Mouse (Mus musculus): ENCODE data around the gene Krt25. TPM values are rescaled to one million over a fixed set of nuclear protein-coding genes. Genes with fewer than 3 reads are reported as not detected.
A peak's percentile ranks its signal among the peaks of the same experiment; 100 is the strongest.

Gene Krt25
- polyA plus RNA-seq, 1 experiment from 2014 or later, result not detected

GRCm38 (mm10) chr11:99333426-99333825 lies 10.7 kb upstream of the Krt25 start:
- WGBS, result 70% methylated on average over 13 of the region's 13 CpGs
- Histone ChIP-seq H3K4me3 (ENCODE audit: low read depth, low read length) (no peak overlapping the region), H3K27ac (ENCODE audit: low read depth, low read length) (no peak overlapping the region), H3K27me3 (ENCODE audit: control insufficient read depth, insufficient read depth, low read length) (no peaks in the 10 kb centered on the region), H3K4me1 (replicated peaks; ENCODE audit: control insufficient read depth, insufficient read depth, low read length) (no peaks in the 10 kb centered on the region), H3K9me3 (ENCODE audit: control insufficient read depth, low read length) (no peaks in the 10 kb centered on the region), H3K4me2 (replicated peaks; ENCODE audit: low read depth, low read length) (no peak overlapping the region), H3K9ac (ENCODE audit: low read depth, low read length) (no peak overlapping the region), H3K36me3 (ENCODE audit: control insufficient read depth, insufficient read depth, low read length) (no peaks in the 10 kb centered on the region)
- no peak for DNase-seq (ENCODE audit: low spot score)
- ATAC-seq (ENCODE audit: low FRiP score), result no peak

GRCm38 (mm10) chr11:99329655-99330054 lies 6.9 kb upstream of the Krt25 start:
- WGBS, result 74% methylated on average over 2 of the region's 2 CpGs

GRCm38 (mm10) chr11:99321094-99321493 lies 1.7 kb downstream of the Krt25 start:
- DNase-seq (ENCODE audit: low spot score) (no peak), ATAC-seq (ENCODE audit: low FRiP score) (no peak)
- 92% methylated on average over 14 of the region's 14 CpGs for WGBS
- Histone ChIP-seq H3K9me3 (ENCODE audit: control insufficient read depth, low read length) (no peaks in the 10 kb centered on the region), H3K4me1 (replicated peaks; ENCODE audit: control insufficient read depth, insufficient read depth, low read length) (no peaks in the 10 kb centered on the region), H3K4me3 (ENCODE audit: low read depth, low read length) (no peak overlapping the region), H3K27me3 (ENCODE audit: control insufficient read depth, insufficient read depth, low read length) (no peaks in the 10 kb centered on the region), H3K4me2 (replicated peaks; ENCODE audit: low read depth, low read length) (no peak overlapping the region), H3K9ac (ENCODE audit: low read depth, low read length) (no peak overlapping the region), H3K27ac (ENCODE audit: low read depth, low read length) (no peak overlapping the region), H3K36me3 (ENCODE audit: control insufficient read depth, insufficient read depth, low read length) (no peaks in the 10 kb centered on the region)

More at GRCm38 (mm10) chr11:99329655-99330054, 6.9 kb upstream of the Krt25 start:
- no peaks in the 10 kb centered on the region for H3K36me3 ChIP-seq (ENCODE audit: control insufficient read depth, insufficient read depth, low read length)
- no peaks in the 10 kb centered on the region for H3K27me3 ChIP-seq (ENCODE audit: control insufficient read depth, insufficient read depth, low read length)
- H3K4me1 ChIP-seq (replicated peaks; ENCODE audit: control insufficient read depth, insufficient read depth, low read length), result no peaks in the 10 kb centered on the region
- no peaks in the 10 kb centered on the region for H3K9me3 ChIP-seq (ENCODE audit: control insufficient read depth, low read length)
- no peak overlapping the region for H3K4me3 ChIP-seq (ENCODE audit: low read depth, low read length)
- H3K27ac ChIP-seq (ENCODE audit: low read depth, low read length), result no peak overlapping the region
- no peak for ATAC-seq (ENCODE audit: low FRiP score)
- no peak overlapping the region for H3K4me2 ChIP-seq (replicated peaks; ENCODE audit: low read depth, low read length)
- no peak for DNase-seq (ENCODE audit: low spot score)
- H3K9ac ChIP-seq (ENCODE audit: low read depth, low read length), result no peak overlapping the region

GRCm38 (mm10) chr11:99319127-99319526 lies 3.6 kb downstream of the Krt25 start:
- H3K4me3 ChIP-seq (ENCODE audit: low read depth, low read length), result no peak overlapping the region
- ATAC-seq (ENCODE audit: low FRiP score) (no peak), DNase-seq (ENCODE audit: low spot score) (no peak)
- H3K27me3 ChIP-seq (ENCODE audit: control insufficient read depth, insufficient read depth, low read length), result no peaks in the 10 kb centered on the region
- no peaks in the 10 kb centered on the region for H3K9me3 ChIP-seq (ENCODE audit: control insufficient read depth, low read length)
- no peak overlapping the region for H3K27ac ChIP-seq (ENCODE audit: low read depth, low read length)
- H3K9ac ChIP-seq (ENCODE audit: low read depth, low read length), result no peak overlapping the region
- 81% methylated on average over 9 of the region's 9 CpGs for WGBS
- no peak overlapping the region for H3K4me2 ChIP-seq (replicated peaks; ENCODE audit: low read depth, low read length)
- no peaks in the 10 kb centered on the region for H3K36me3 ChIP-seq (ENCODE audit: control insufficient read depth, insufficient read depth, low read length)
- no peaks in the 10 kb centered on the region for H3K4me1 ChIP-seq (replicated peaks; ENCODE audit: control insufficient read depth, insufficient read depth, low read length)

- no peak overlapping the region for H3K4me3 ChIP-seq (ENCODE audit: low read depth, low read length)
- no peaks in the 10 kb centered on the region for H3K36me3 ChIP-seq (ENCODE audit: control insufficient read depth, insufficient read depth, low read length)
- ATAC-seq (ENCODE audit: low FRiP score) (no peak), DNase-seq (ENCODE audit: low spot score) (no peak)
- WGBS, result 60% methylated on average over 8 of the region's 8 CpGs
- no peaks in the 10 kb centered on the region for H3K9me3 ChIP-seq (ENCODE audit: control insufficient read depth, low read length)
- no peak overlapping the region for H3K4me2 ChIP-seq (replicated peaks; ENCODE audit: low read depth, low read length)
- H3K4me1 ChIP-seq (replicated peaks; ENCODE audit: control insufficient read depth, insufficient read depth, low read length), result no peaks in the 10 kb centered on the region
- H3K9ac ChIP-seq (ENCODE audit: low read depth, low read length), result no peak overlapping the region
- no peak overlapping the region for H3K27ac ChIP-seq (ENCODE audit: low read depth, low read length)
- H3K27me3 ChIP-seq (ENCODE audit: control insufficient read depth, insufficient read depth, low read length), result no peaks in the 10 kb centered on the region
Measured at GRCm38 (mm10) chr11:99316543-99316942, 6.2 kb downstream of the Krt25 start.

- Histone ChIP-seq H3K4me3 (ENCODE audit: low read depth, low read length) (no peak overlapping the region), H3K27me3 (ENCODE audit: control insufficient read depth, insufficient read depth, low read length) (no peaks in the 10 kb centered on the region), H3K9ac (ENCODE audit: low read depth, low read length) (no peak overlapping the region), H3K36me3 (ENCODE audit: control insufficient read depth, insufficient read depth, low read length) (no peaks in the 10 kb centered on the region), H3K9me3 (ENCODE audit: control insufficient read depth, low read length) (no peaks in the 10 kb centered on the region), H3K4me2 (replicated peaks; ENCODE audit: low read depth, low read length) (no peak overlapping the region), H3K27ac (ENCODE audit: low read depth, low read length) (no peak overlapping the region), H3K4me1 (replicated peaks; ENCODE audit: control insufficient read depth, insufficient read depth, low read length) (no peaks in the 10 kb centered on the region)
- ATAC-seq (ENCODE audit: low FRiP score), result no peak
- DNase-seq (ENCODE audit: low spot score), result no peak
- WGBS, result 80% methylated on average over 2 of the region's 2 CpGs
Measured at GRCm38 (mm10) chr11:99314594-99314993, 8.2 kb downstream of the Krt25 start.

GRCm38 (mm10) chr11:99310882-99311281 lies 11.9 kb downstream of the Krt25 start:
- WGBS, result 96% methylated on average over 1 of the region's 1 CpGs
- Histone ChIP-seq H3K4me2 (replicated peaks; ENCODE audit: low read depth, low read length) (no peak overlapping the region), H3K4me1 (replicated peaks; ENCODE audit: control insufficient read depth, insufficient read depth, low read length) (no peaks in the 10 kb centered on the region), H3K9me3 (ENCODE audit: control insufficient read depth, low read length) (no peaks in the 10 kb centered on the region), H3K27me3 (ENCODE audit: control insufficient read depth, insufficient read depth, low read length) (no peaks in the 10 kb centered on the region), H3K4me3 (ENCODE audit: low read depth, low read length) (no peak overlapping the region), H3K36me3 (ENCODE audit: control insufficient read depth, insufficient read depth, low read length) (no peaks in the 10 kb centered on the region), H3K9ac (ENCODE audit: low read depth, low read length) (no peak overlapping the region), H3K27ac (ENCODE audit: low read depth, low read length) (no peak overlapping the region)
- ATAC-seq (ENCODE audit: low FRiP score), result no peak
- peak; percentile 62 for DNase-seq (ENCODE audit: low spot score)

GRCm38 (mm10) chr11:99307579-99307978 lies 15.2 kb downstream of the Krt25 start:
- H3K4me1 ChIP-seq (replicated peaks; ENCODE audit: control insufficient read depth, insufficient read depth, low read length), result no peaks in the 10 kb centered on the region
- H3K9me3 ChIP-seq (ENCODE audit: control insufficient read depth, low read length), result no peaks in the 10 kb centered on the region
- no peak overlapping the region for H3K9ac ChIP-seq (ENCODE audit: low read depth, low read length)
- ATAC-seq (ENCODE audit: low FRiP score) (no peak), DNase-seq (ENCODE audit: low spot score) (peak; percentile 79)
- no peak overlapping the region for H3K27ac ChIP-seq (ENCODE audit: low read depth, low read length)
- no peaks in the 10 kb centered on the region for H3K36me3 ChIP-seq (ENCODE audit: control insufficient read depth, insufficient read depth, low read length)
- H3K4me2 ChIP-seq (replicated peaks; ENCODE audit: low read depth, low read length), result no peak overlapping the region
- no peaks in the 10 kb centered on the region for H3K27me3 ChIP-seq (ENCODE audit: control insufficient read depth, insufficient read depth, low read length)
- 41% methylated on average over 2 of the region's 2 CpGs for WGBS
- H3K4me3 ChIP-seq (ENCODE audit: low read depth, low read length), result no peak overlapping the region

- H3K27ac ChIP-seq (ENCODE audit: low read depth, low read length), result no peak overlapping the region
- no peak overlapping the region for H3K4me3 ChIP-seq (ENCODE audit: low read depth, low read length)
- H3K9ac ChIP-seq (ENCODE audit: low read depth, low read length), result no peak overlapping the region
- 66% methylated on average over 5 of the region's 5 CpGs for WGBS
- no peaks in the 10 kb centered on the region for H3K4me1 ChIP-seq (replicated peaks; ENCODE audit: control insufficient read depth, insufficient read depth, low read length)
- H3K9me3 ChIP-seq (ENCODE audit: control insufficient read depth, low read length), result no peaks in the 10 kb centered on the region
- H3K4me2 ChIP-seq (replicated peaks; ENCODE audit: low read depth, low read length), result no peak overlapping the region
- ATAC-seq (ENCODE audit: low FRiP score) (no peak), DNase-seq (ENCODE audit: low spot score) (no peak)
- no peaks in the 10 kb centered on the region for H3K27me3 ChIP-seq (ENCODE audit: control insufficient read depth, insufficient read depth, low read length)
- H3K36me3 ChIP-seq (ENCODE audit: control insufficient read depth, insufficient read depth, low read length), result no peaks in the 10 kb centered on the region
Measured at GRCm38 (mm10) chr11:99295039-99295438, 27.7 kb downstream of the Krt25 start.

Measured in hindbrain, embryonic 11.5 days (tissue).